Mouse (Mus musculus): ENCODE measurements around the gene Olfr1037. TPM values are rescaled to one million over a fixed set of nuclear protein-coding genes. Genes with fewer than 3 reads are reported as not detected.
"Not testable (repeated sequence)": the region's sequence is repeated elsewhere in the genome, so short reads cannot be mapped to it uniquely, and the experiment has no call there.

Gene Olfr1037
- not detected in 2 replicates for total RNA-seq (2017)

GRCm38 (mm10) chr2:86087285-86087684 lies at the start of gene Olfr1037:
TSS of gene Olfr1037 (minus strand) at chr2:86087385.
- no peak for ATAC-seq (ENCODE audit: extremely low read depth, insufficient number of reproducible peaks, low FRiP score, poor library complexity, severe bottlenecking)

- ATAC-seq (ENCODE audit: extremely low read depth, insufficient number of reproducible peaks, low FRiP score, poor library complexity, severe bottlenecking), result no peak
Observed at GRCm38 (mm10) chr2:86135828-86136227, 48.6 kb upstream of the Olfr1037 start, which contains the start of gene Olfr1039. TSS of gene Olfr1039 (minus strand) at chr2:86135928.

GRCm38 (mm10) chr2:86080478-86080877 lies 6.7 kb downstream of the Olfr1037 start:
- ATAC-seq (ENCODE audit: extremely low read depth, insufficient number of reproducible peaks, low FRiP score, poor library complexity, severe bottlenecking), result not testable (repeated sequence)

GRCm38 (mm10) chr2:86073692-86074091 lies 13.5 kb downstream of the Olfr1037 start, which contains the start of gene Olfr1036:
TSS of gene Olfr1036 (plus strand) at chr2:86073992.
- ATAC-seq (ENCODE audit: extremely low read depth, insufficient number of reproducible peaks, low FRiP score, poor library complexity, severe bottlenecking), result not testable (repeated sequence)

GRCm38 (mm10) chr2:86070189-86070588 lies 17.0 kb downstream of the Olfr1037 start:
- ATAC-seq (ENCODE audit: extremely low read depth, insufficient number of reproducible peaks, low FRiP score, poor library complexity, severe bottlenecking), result no peak

- not testable (repeated sequence) for ATAC-seq (ENCODE audit: extremely low read depth, insufficient number of reproducible peaks, low FRiP score, poor library complexity, severe bottlenecking)
Observed at GRCm38 (mm10) chr2:86063766-86064165, 23.4 kb downstream of the Olfr1037 start.

GRCm38 (mm10) chr2:86050777-86051176 lies 36.4 kb downstream of the Olfr1037 start:
- ATAC-seq (ENCODE audit: extremely low read depth, insufficient number of reproducible peaks, low FRiP score, poor library complexity, severe bottlenecking), result not testable (repeated sequence)

GRCm38 (mm10) chr2:86045561-86045960 lies 41.6 kb downstream of the Olfr1037 start, which contains the start of gene Olfr1034:
TSS of gene Olfr1034 (plus strand) at chr2:86045861.
- no peak for ATAC-seq (ENCODE audit: extremely low read depth, insufficient number of reproducible peaks, low FRiP score, poor library complexity, severe bottlenecking)

Other genes with a start within 250 kb of the Olfr1037 start
- not detected in 2 replicates for gene Olfr1019, start 241.9 kb downstream of the Olfr1037 start, total RNA-seq (2017)
- 0.23 TPM in 1 of 2 replicates, not detected in the other for gene Olfr1020, start 240.4 kb downstream of the Olfr1037 start, total RNA-seq (2017)
- gene Olfr1022, start 218.8 kb downstream of the Olfr1037 start, total RNA-seq (2017), result not detected in 2 replicates
- gene Olfr1023, start 201.7 kb downstream of the Olfr1037 start, total RNA-seq (2017), result not detected in 2 replicates
- gene Olfr1024, start 182.3 kb downstream of the Olfr1037 start, total RNA-seq (2017), result not detected in 2 replicates
- gene Olfr1025-ps1, start 172.2 kb downstream of the Olfr1037 start, total RNA-seq (2017), result not detected in 2 replicates
- gene Olfr1026, start 165.8 kb downstream of the Olfr1037 start, total RNA-seq (2017), result not detected in 2 replicates
- gene Olfr1028, start 136.9 kb downstream of the Olfr1037 start, total RNA-seq (2017), result not detected in 2 replicates
- not detected in 2 replicates for gene Olfr1029, start 113.5 kb downstream of the Olfr1037 start, total RNA-seq (2017)
- not detected in 2 replicates for gene Olfr1030, start 108.1 kb downstream of the Olfr1037 start, total RNA-seq (2017)
- gene Olfr1031, start 97.1 kb downstream of the Olfr1037 start, total RNA-seq (2017), result not detected in 2 replicates
- gene Olfr1032, start 81.8 kb downstream of the Olfr1037 start, total RNA-seq (2017), result not detected in 2 replicates
- gene Olfr1033, start 66.8 kb downstream of the Olfr1037 start, total RNA-seq (2017), result not detected in 2 replicates
- gene Olfr1034, start 41.5 kb downstream of the Olfr1037 start, total RNA-seq (2017), result 0.12 TPM in 1 of 2 replicates, not detected in the other
- not detected in 2 replicates for gene Olfr1036, start 13.4 kb downstream of the Olfr1037 start, total RNA-seq (2017)
- 0.12 TPM in 1 of 2 replicates, not detected in the other for gene Olfr1039, start 48.5 kb upstream of the Olfr1037 start, total RNA-seq (2017)
- not detected in 2 replicates for gene Olfr1040, start 59.3 kb upstream of the Olfr1037 start, total RNA-seq (2017)
- 0.12 TPM in 1 of 2 replicates, not detected in the other for gene Olfr1042, start 74.5 kb upstream of the Olfr1037 start, total RNA-seq (2017)
- not detected in 2 replicates for gene Olfr1043, start 80.1 kb upstream of the Olfr1037 start, total RNA-seq (2017)
- gene Olfr1044, start 90.4 kb upstream of the Olfr1037 start, total RNA-seq (2017), result not detected in 2 replicates
- gene Olfr52, start 98.3 kb upstream of the Olfr1037 start, total RNA-seq (2017), result 0.37 TPM in 1 of 2 replicates, not detected in the other
- gene Olfr1045, start 115.6 kb upstream of the Olfr1037 start, total RNA-seq (2017), result not detected in 2 replicates
- not detected in 2 replicates for gene Olfr1046, start 131.9 kb upstream of the Olfr1037 start, total RNA-seq (2017)
- not detected in 2 replicates for gene Olfr1047, start 144.0 kb upstream of the Olfr1037 start, total RNA-seq (2017)
- gene Olfr1048, start 152.9 kb upstream of the Olfr1037 start, total RNA-seq (2017), result not detected in 2 replicates
- gene Olfr1049, start 170.9 kb upstream of the Olfr1037 start, total RNA-seq (2017), result not detected in 2 replicates
- gene Olfr1051, start 191.7 kb upstream of the Olfr1037 start, total RNA-seq (2017), result 0.58 TPM in 1 of 2 replicates, not detected in the other
- gene Olfr1052, start 205.1 kb upstream of the Olfr1037 start, total RNA-seq (2017), result not detected in 2 replicates
- gene Olfr1053, start 227.9 kb upstream of the Olfr1037 start, total RNA-seq (2017), result not detected in 2 replicates
- not detected in 2 replicates for gene Olfr1054, start 248.0 kb upstream of the Olfr1037 start, total RNA-seq (2017)